Mouse (Mus musculus) fibroblast of lung, adult 2 months (primary cell): Measurements from ENCODE around the gene Sv2b.

Source experiments
- DNase-seq: peaks from one replicate; pipeline ENCODE4 v3.0.0-alpha.2; 2011; ENCODE audit warnings: low read depth

The Sv2b gene

GRCm38 (mm10) chr7:75080163-75080562, 228.9 kb downstream of the Sv2b start:
- DNase-seq, result no peak

GRCm38 (mm10) chr7:75077560-75078208, 231.4 kb downstream of the Sv2b start:
- DNase-seq, result no peak
